Mouse (Mus musculus): ENCODE results near the gene Vti1a.

- TF ChIP-seq GATA1 (IDR thresholded peaks at IDR 0.05; ENCODE audit: borderline replicate concordance, low read length) (no peak), CTCF (IDR thresholded peaks at IDR 0.05; ENCODE audit: low read depth, low read length) (no peak), POLR2AphosphoS5 (IDR thresholded peaks at IDR 0.05; ENCODE audit: insufficient replicate concordance, low read depth, low read length) (no peak), TAL1 (conservative IDR thresholded peaks at IDR 0.05; ENCODE audit: low read depth, low read length) (no peak), GATA2 (IDR thresholded peaks at IDR 0.05; ENCODE audit: borderline replicate concordance, low read depth, low read length) (no peak)
These were observed 253.0 kb downstream of the Vti1a start for GRCm38 (mm10) chr19:55569114-55569513.
